Mouse (Mus musculus) limb, embryonic 12.5 days (tissue): ENCODE results near the gene Tk2. TPM values are rescaled to one million over a fixed set of nuclear protein-coding genes. Genes with fewer than 3 reads are reported as not detected.

Source experiments
- ATAC-seq: fragments of 200-750 bp; cut with Nextera tagmentation; 2 replicates; pipeline ENCODE4 v1.8.0; 2017; ENCODE audit warnings: low read depth, moderate TSS enrichment; ENCODE audit not compliant: insufficient number of reproducible peaks, insufficient read depth, low FRiP score, low TSS enrichment
- H3K27ac ChIP-seq: fragments of 300-500 bp; sonication (generic); 2 replicates; pipeline ENCODE4 v1.5.1; 2016; ENCODE audit warnings: mild to moderate bottlenecking, moderate library complexity
- H3K27me3 ChIP-seq: fragments of 300-500 bp; sonication (generic); 2 replicates; pipeline ENCODE4 v1.6.1; 2016; ENCODE audit warnings: mild to moderate bottlenecking, moderate library complexity
- H3K36me3 ChIP-seq: fragments of 300-500 bp; sonication (generic); 2 replicates; pipeline ENCODE4 v1.6.1; 2016; ENCODE audit warnings: mild to moderate bottlenecking, moderate library complexity
- H3K4me1 ChIP-seq: fragments of 300-500 bp; sonication (generic); replicated peaks from 2 replicates; pipeline ENCODE4 v1.6.1; 2016
- H3K4me2 ChIP-seq: fragments of 300-500 bp; sonication (generic); 2 replicates; pipeline ENCODE4 v1.6.1; 2016; ENCODE audit warnings: mild to moderate bottlenecking, moderate library complexity
- H3K4me3 ChIP-seq: fragments of 300-500 bp; sonication (generic); replicated peaks from 2 replicates; pipeline ENCODE4 v1.5.1; 2016; ENCODE audit warnings: mild to moderate bottlenecking
- H3K9ac ChIP-seq: fragments of 300-500 bp; sonication (generic); replicated peaks from 2 replicates; pipeline ENCODE4 v1.6.1; 2016; ENCODE audit warnings: mild to moderate bottlenecking, moderate library complexity
- H3K9me3 ChIP-seq: fragments of 300-500 bp; sonication (generic); 2 replicates; pipeline ENCODE4 v1.6.1; 2016; ENCODE audit warnings: mild to moderate bottlenecking, moderate library complexity
- WGBS: fragments of 180-500 bp; shearing (Covaris S2); methylation state at CpG from one replicate; pipeline ENCODE4 v1.1.7; 2016; 5-methylcytosine and 5-hydroxymethylcytosine counted together
- polyA plus RNA-seq: library from polyadenylated mRNA; unstranded; fragments of >200 nt; fragmentation: Nextera tagmentation; extraction: Ambion mirVana; gene quantifications from 2 replicates; pipeline ENCODE4 v1.2.1, GENCODE M21; 2016

Gene Tk2
- polyA plus RNA-seq, 1 experiment from 2014 or later, result 22.1 TPM

GRCm38 (mm10) chr8:104219079-104219478 lies 29.3 kb downstream of the Tk2 start:
- H3K27ac ChIP-seq, result no peak overlapping the region
- no peak overlapping the region for H3K4me2 ChIP-seq
- H3K9me3 ChIP-seq, result peaks cover 6% of the 10 kb centered on the region; the same call in 1 of the 2 replicates
- H3K4me3 ChIP-seq, result no peak overlapping the region
- no peaks in the 10 kb centered on the region for H3K4me1 ChIP-seq
- 0 out of 2 replicates have a peak, but pooled peaks cover under 1% of the 10 kb centered on the region for H3K36me3 ChIP-seq
- H3K9ac ChIP-seq, result no peak overlapping the region
- peaks cover 11% of the 10 kb centered on the region for H3K27me3 ChIP-seq
- no peak for ATAC-seq
- 27% methylated on average over 11 of the region's 11 CpGs for WGBS

- Histone ChIP-seq H3K9ac (no peak overlapping the region), H3K9me3 (no peaks in the 10 kb centered on the region), H3K4me3 (no peak overlapping the region), H3K4me2 (no peak overlapping the region), H3K27ac (no peak overlapping the region), H3K36me3 (no peaks in the 10 kb centered on the region), H3K4me1 (no peaks in the 10 kb centered on the region), H3K27me3 (peaks cover 11% of the 10 kb centered on the region)
- ATAC-seq, result no peak
- 85% methylated on average over 5 of the region's 5 CpGs for WGBS
Measured at GRCm38 (mm10) chr8:104217601-104218000, 30.8 kb downstream of the Tk2 start.

GRCm38 (mm10) chr8:104205292-104205691 lies 43.1 kb downstream of the Tk2 start:
- 72% methylated on average over 3 of the region's 3 CpGs for WGBS
- H3K9me3 ChIP-seq, result no peaks in the 10 kb centered on the region
- H3K27me3 ChIP-seq, result no peaks in the 10 kb centered on the region; the same call in 1 of the 2 replicates
- no peaks in the 10 kb centered on the region for H3K36me3 ChIP-seq
- H3K4me1 ChIP-seq, result no peaks in the 10 kb centered on the region
- H3K9ac ChIP-seq, result no peak overlapping the region
- no peak overlapping the region for H3K27ac ChIP-seq
- no peak overlapping the region for H3K4me2 ChIP-seq
- H3K4me3 ChIP-seq, result no peak overlapping the region
- no peak for ATAC-seq

GRCm38 (mm10) chr8:104202320-104202719 lies 46.0 kb downstream of the Tk2 start:
- no peak overlapping the region for H3K4me2 ChIP-seq
- WGBS, result 85% methylated on average over 4 of the region's 4 CpGs
- H3K36me3 ChIP-seq, result no peaks in the 10 kb centered on the region
- ATAC-seq, result no peak
- H3K27me3 ChIP-seq, result no peaks in the 10 kb centered on the region; the same call in 1 of the 2 replicates
- H3K27ac ChIP-seq, result no peak overlapping the region
- H3K4me3 ChIP-seq, result no peak overlapping the region
- H3K9ac ChIP-seq, result no peak overlapping the region
- no peaks in the 10 kb centered on the region for H3K4me1 ChIP-seq
- no peaks in the 10 kb centered on the region for H3K9me3 ChIP-seq

GRCm38 (mm10) chr8:104201622-104202021 lies 46.7 kb downstream of the Tk2 start:
- H3K9ac ChIP-seq, result no peak overlapping the region
- no peaks in the 10 kb centered on the region for H3K9me3 ChIP-seq
- no peak overlapping the region for H3K4me2 ChIP-seq
- H3K27ac ChIP-seq, result no peak overlapping the region
- no peaks in the 10 kb centered on the region for H3K36me3 ChIP-seq
- no peak overlapping the region for H3K4me3 ChIP-seq
- 86% methylated on average over 3 of the region's 3 CpGs for WGBS
- no peaks in the 10 kb centered on the region for H3K4me1 ChIP-seq
- ATAC-seq, result no peak
- H3K27me3 ChIP-seq, result no peaks in the 10 kb centered on the region; the same call in 1 of the 2 replicates

GRCm38 (mm10) chr8:104199802-104200201 lies 48.6 kb downstream of the Tk2 start:
- no peaks in the 10 kb centered on the region for H3K4me1 ChIP-seq
- no peaks in the 10 kb centered on the region; the same call in 1 of the 2 replicates for H3K27me3 ChIP-seq
- no peaks in the 10 kb centered on the region for H3K9me3 ChIP-seq
- no peaks in the 10 kb centered on the region for H3K36me3 ChIP-seq
- no peak overlapping the region for H3K4me2 ChIP-seq
- H3K4me3 ChIP-seq, result no peak overlapping the region
- no peak for ATAC-seq
- no peak overlapping the region for H3K9ac ChIP-seq
- 74% methylated on average over 5 of the region's 5 CpGs for WGBS
- no peak overlapping the region for H3K27ac ChIP-seq

GRCm38 (mm10) chr8:104191496-104191895 lies 56.9 kb downstream of the Tk2 start:
- H3K9ac ChIP-seq, result no peak overlapping the region
- H3K4me1 ChIP-seq, result no peaks in the 10 kb centered on the region
- no peaks in the 10 kb centered on the region for H3K36me3 ChIP-seq
- 52% methylated on average over 11 of the region's 11 CpGs for WGBS
- ATAC-seq, result no peak
- 0 out of 2 replicates have a peak, but pooled peaks cover 6% of the 10 kb centered on the region for H3K27me3 ChIP-seq
- no peak overlapping the region for H3K4me2 ChIP-seq
- H3K4me3 ChIP-seq, result no peak overlapping the region
- 0 out of 2 replicates have a peak, but pooled peaks cover 7% of the 10 kb centered on the region for H3K9me3 ChIP-seq
- H3K27ac ChIP-seq, result no peak overlapping the region

GRCm38 (mm10) chr8:104190777-104191468 lies 57.4 kb downstream of the Tk2 start:
- H3K9ac ChIP-seq, result no peak overlapping the region
- no peak overlapping the region for H3K4me2 ChIP-seq
- WGBS, result 73% methylated on average over 6 of the region's 6 CpGs
- ATAC-seq, result no peak
- 0 out of 2 replicates have a peak, but pooled peaks cover 7% of the 10 kb centered on the region for H3K9me3 ChIP-seq
- no peak overlapping the region for H3K4me3 ChIP-seq
- H3K36me3 ChIP-seq, result no peaks in the 10 kb centered on the region
- H3K4me1 ChIP-seq, result no peaks in the 10 kb centered on the region
- 0 out of 2 replicates have a peak, but pooled peaks cover 6% of the 10 kb centered on the region for H3K27me3 ChIP-seq
- H3K27ac ChIP-seq, result no peak overlapping the region

- Histone ChIP-seq H3K27me3 (0 out of 2 replicates have a peak, but pooled peaks cover 6% of the 10 kb centered on the region), H3K9me3 (0 out of 2 replicates have a peak, but pooled peaks cover 7% of the 10 kb centered on the region)
- 75% methylated on average over 5 of the region's 5 CpGs for WGBS
Measured at GRCm38 (mm10) chr8:104188459-104188858, 59.9 kb downstream of the Tk2 start.

GRCm38 (mm10) chr8:104187622-104188021 lies 60.7 kb downstream of the Tk2 start:
- H3K4me2 ChIP-seq, result no peak overlapping the region
- H3K27ac ChIP-seq, result no peak overlapping the region
- 92% methylated on average over 6 of the region's 6 CpGs for WGBS
- H3K4me1 ChIP-seq, result peaks cover 3% of the 10 kb centered on the region; the same call in 1 of the 2 replicates
- no peaks in the 10 kb centered on the region for H3K9me3 ChIP-seq
- H3K9ac ChIP-seq, result no peak overlapping the region
- H3K27me3 ChIP-seq, result 0 out of 2 replicates have a peak, but pooled peaks cover 6% of the 10 kb centered on the region
- no peak overlapping the region for H3K4me3 ChIP-seq
- no peak for ATAC-seq
- H3K36me3 ChIP-seq, result no peaks in the 10 kb centered on the region

More at GRCm38 (mm10) chr8:104188459-104188858, 59.9 kb downstream of the Tk2 start:
- Histone ChIP-seq H3K4me1 (peaks cover 3% of the 10 kb centered on the region; the same call in 1 of the 2 replicates), H3K4me3 (no peak overlapping the region), H3K9ac (no peak overlapping the region), H3K4me2 (no peak overlapping the region), H3K27ac (no peak overlapping the region), H3K36me3 (no peaks in the 10 kb centered on the region)
- no peak for ATAC-seq

- Histone ChIP-seq H3K4me1 (peaks cover 3% of the 10 kb centered on the region; the same call in 1 of the 2 replicates), H3K4me3 (no peak overlapping the region), H3K27me3 (0 out of 2 replicates have a peak, but pooled peaks cover 6% of the 10 kb centered on the region), H3K4me2 (no peak overlapping the region), H3K36me3 (no peaks in the 10 kb centered on the region), H3K9ac (no peak overlapping the region), H3K27ac (no peak overlapping the region), H3K9me3 (no peaks in the 10 kb centered on the region)
- ATAC-seq, result no peak
- WGBS, result 92% methylated on average over 4 of the region's 4 CpGs
Measured at GRCm38 (mm10) chr8:104186827-104187226, 61.5 kb downstream of the Tk2 start.
